Mouse (Mus musculus) layer of hippocampus, adult 18-20 months (tissue): ENCODE results near the gene Mnat1. TPM values are rescaled to one million over a fixed set of nuclear protein-coding genes. Genes with fewer than 3 reads are reported as not detected.
"Not testable (repeated sequence)": the region's sequence is repeated elsewhere in the genome, so short reads cannot be mapped to it uniquely, and the experiment has no call there.

Experiments used
- DNase-seq, 2 experiments: peaks; one replicate each; pipeline ENCODE4 v3.0.0; 2022; ENCODE audit warnings: low spot score in 2 of 2
- long read RNA-seq: library from polyadenylated mRNA; stranded (forward); transcript quantifications from one replicate; pipeline ENCODE4 v2.0.0, GENCODE M21; 2021
- total RNA-seq, 2 experiments: library from RNA; stranded (reverse); gene quantifications; 2 replicates each; pipeline ENCODE4 v1.2.3; 2021

Gene Mnat1
- total RNA-seq, result 10 to 100 TPM; 27.8 to 28.3 TPM
- long read RNA-seq, partial matches to known transcripts, result 2 of 9 reads
- long read RNA-seq, other reads (novel, unspliced or antisense), result 5 of 9 reads

DNA sequence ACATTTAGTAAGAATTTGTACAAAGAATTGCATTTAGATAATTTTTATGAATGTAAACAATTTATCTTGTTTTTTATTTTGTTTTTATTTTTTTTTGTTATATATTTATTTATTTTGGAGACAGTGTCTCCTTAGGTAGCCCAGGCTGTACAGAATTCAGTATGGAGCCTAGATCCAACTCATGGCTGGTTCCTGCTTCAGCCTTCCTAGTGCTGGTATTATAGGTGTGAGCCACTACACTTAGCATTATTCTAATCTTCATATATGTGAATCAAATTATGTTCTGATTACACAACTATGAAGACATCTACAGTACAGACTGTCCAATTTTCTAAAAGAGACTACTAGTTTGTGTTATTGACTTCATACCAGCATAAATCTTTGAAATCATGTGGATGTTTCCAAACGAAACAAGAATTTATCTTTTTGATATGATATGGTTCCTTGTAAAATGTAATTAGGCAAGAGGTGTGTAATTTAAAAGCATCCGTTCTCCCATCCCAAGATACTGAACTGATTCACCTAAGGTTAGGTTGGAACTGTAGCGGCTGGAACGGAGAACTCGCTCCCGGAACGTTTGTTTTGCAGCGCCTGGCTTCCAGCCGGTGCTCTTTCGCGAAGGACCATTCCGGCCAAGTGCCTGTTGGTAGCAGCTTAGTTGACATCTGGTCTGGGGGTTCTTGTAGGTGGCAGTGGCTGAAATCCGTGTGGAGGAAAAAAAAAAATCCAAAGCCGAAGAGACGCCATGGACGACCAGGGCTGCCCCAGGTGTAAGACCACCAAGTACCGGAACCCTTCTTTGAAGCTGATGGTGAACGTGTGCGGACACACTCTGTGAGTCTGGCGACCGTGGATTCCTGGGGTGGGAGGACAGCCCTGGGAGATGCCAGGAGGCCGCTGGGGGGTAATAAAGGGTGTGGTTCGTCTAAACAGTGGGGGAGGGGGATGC, at the start of gene Mnat1:
Gene Mnat1, plus strand, starts transcription at position 625 of the 949 bp plus-strand sequence.
- peak; percentile 70 to 85 for DNase-seq

DNA sequence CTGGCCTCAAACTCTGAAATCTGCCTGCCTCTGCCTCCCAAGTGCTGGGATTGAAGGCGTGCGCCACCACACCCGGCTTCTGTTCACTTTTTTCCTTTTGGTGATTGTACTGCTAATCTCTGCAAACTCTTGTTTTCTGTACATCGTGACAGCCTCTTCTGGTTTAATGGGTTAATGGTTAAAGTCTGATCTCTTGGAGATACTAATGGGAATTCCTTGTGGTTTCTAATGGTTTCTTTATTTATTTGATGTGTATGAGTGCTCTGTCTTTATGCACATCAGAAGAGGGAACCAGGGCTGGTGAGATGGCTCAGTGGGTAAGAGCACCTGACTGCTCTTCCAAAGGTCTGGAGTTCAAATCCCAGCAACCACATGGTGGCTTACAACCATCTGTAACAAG, 41.7 kb upstream of the Mnat1 start:
- DNase-seq, result not testable (repeated sequence)

DNA sequence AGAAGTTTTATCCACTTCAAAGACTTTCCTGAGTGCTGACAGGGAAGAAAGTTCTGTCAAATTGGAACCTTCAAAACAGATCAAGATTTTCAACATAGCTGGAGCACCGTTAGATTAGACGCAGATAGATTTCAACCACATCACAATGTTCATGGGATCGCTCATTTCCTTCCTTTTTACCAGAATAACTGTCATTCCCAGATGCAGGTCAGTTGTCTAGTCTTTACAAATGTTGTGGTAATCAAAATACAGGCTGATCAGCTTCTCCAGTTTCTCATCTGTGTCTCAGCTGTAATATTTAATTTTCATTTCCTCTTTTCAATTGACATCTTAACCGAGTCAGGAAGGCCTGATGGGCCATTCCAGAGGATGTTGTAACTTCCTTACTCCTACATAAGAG, 39.7 kb upstream of the Mnat1 start:
- no peak for DNase-seq

DNA sequence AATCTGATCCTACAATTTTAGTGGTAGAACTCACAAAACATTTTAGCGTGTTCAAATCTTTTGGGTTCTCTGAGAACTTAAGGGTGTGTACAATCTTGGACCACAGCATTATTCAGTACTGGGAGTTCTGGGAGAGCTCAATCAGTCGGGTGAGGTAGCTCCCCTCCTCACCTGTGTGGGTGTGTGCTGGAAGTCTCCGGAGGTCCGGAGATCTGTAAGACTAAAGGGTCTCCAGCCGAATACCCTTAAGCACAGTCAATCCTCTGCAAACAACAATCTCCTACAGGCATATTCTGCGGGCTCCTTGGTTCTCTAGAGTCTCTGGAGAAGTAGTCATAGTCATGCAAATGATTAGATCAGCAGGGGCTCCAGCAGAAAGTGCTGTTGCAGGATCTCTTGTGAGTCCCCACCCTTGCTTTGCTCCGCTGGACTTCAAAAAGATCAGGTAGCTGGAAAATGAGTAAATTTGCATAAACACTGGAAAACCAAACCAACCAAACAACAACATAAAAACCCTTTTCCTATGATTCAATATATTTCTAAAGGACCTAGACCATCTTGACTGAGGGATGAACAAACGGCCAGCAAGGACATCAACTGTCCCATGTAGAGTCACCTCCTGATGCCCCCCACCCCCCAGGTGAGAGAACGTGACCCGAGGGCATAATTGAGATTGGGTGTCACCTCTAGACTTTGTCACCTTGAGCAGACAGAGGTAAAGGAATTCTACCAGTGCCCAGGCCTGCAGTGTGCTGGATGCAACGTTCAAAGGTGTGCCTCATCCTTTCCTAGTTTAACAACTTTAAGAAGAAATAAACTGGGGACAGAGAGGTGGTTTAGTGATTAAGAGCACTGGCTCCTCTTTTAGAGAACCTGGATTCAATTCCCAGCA, 37.5 kb upstream of the Mnat1 start:
- no peak for DNase-seq

- no peak for DNase-seq
These were observed 36.4 kb upstream of the Mnat1 start for GRCm38 (mm10) chr12:73087086-73087485.

GRCm38 (mm10) chr12:73088500-73088899, 35.0 kb upstream of the Mnat1 start:
- no peak for DNase-seq

- no peak for DNase-seq
These were observed 34.6 kb upstream of the Mnat1 start for GRCm38 (mm10) chr12:73088911-73089310.

- DNase-seq, result no peak
These were observed 32.7 kb upstream of the Mnat1 start for GRCm38 (mm10) chr12:73090672-73091335.

DNA sequence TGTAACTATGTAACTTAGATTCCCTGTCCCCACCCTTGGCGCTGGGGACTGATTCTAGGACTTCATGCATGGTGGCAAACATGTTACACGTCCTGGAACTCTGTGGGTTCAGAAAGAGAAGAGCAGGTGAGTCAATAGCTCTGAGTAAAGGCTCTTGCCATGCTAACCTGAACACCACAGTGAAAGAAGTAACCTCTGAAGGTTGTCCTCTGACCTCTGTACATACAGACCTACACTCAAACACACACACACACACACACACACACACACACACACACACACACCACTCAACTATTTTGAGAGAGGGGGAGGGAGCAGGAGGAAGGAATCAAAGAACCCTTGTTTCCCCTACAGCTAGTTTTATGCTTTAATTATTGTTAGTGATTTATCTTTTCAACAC, 29.3 kb upstream of the Mnat1 start:
- DNase-seq, result no peak

DNA sequence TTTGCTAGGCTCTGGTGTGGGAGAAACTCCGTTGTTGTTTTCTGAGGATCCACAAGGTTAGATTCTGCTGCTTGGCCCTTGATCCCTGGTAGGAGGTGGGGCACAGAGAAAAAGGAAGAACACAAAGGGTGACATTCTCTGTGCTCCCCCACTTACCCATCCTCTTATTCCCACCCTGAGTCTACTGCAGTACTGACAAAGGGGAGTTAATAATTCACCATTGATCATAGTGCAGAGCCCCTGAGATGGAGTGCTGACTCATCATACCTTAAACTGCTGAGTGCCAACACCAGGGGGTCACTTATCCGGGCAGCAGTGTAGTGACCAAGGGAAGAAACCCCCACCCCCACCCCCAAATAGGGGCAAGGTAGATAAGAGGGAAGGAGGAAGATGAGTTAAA, 28.9 kb upstream of the Mnat1 start:
- no peak for DNase-seq

DNA sequence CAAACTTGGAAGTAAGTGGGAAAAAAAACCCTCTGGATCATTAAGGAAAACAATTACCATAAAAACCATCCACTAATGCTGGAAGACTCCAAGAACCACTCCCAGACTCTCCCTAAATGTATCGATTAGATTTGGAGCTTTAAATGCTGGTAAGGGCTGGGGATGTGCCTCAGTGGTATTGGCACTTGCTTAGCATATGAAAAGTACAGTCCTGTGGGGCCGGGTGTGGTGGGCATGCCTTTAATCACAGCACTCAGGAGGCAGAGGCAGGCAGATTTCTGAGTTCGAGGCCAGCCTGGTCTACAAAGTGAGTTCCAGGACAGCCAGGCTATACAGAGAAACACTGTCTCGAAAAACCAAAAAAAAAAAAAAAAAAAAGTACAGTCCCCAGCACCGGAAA, 27.3 kb upstream of the Mnat1 start:
- not testable (repeated sequence) for DNase-seq

DNA sequence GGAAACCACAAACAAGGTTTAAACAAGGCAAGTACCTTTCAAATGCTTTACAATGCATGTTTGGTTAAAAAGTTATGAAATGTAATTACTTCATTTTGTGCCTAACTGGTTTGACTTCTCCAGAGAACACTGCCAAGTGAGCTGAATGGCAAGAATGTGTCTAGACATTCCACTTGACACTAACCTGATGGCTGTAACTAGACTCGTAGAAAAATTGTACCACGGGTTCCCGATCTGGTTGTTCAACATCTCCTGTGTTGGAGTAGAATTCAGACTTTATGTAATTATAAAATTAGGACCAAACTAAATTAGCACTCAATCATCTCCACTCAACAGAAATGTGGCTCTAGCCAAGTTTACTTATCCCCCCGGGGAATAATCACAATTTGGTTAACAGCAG, 24.9 kb upstream of the Mnat1 start:
- DNase-seq, result no peak

DNA sequence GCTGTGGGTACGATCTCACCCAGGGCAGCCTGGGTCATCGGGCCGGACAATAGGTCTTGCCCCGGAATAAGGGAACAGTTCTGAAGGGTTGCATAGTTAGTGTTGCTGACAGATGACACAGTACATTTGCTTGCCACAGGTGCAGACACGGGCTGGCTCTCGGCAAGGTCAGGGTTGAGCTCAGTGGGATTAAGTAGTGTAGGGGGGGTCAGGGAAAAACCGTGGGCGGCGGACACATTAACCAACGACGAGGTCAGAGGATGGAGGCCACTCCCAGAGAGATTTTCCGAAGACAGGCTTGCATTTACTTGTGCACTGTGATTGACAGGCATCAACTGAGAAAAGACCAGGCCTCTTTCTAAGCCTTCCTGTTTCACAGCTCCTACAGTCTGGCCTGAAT, 19.8 kb upstream of the Mnat1 start:
- no peak for DNase-seq

- DNase-seq, result no peak
These were observed 15.7 kb upstream of the Mnat1 start for GRCm38 (mm10) chr12:73107821-73108220.

- peak in 1 of 2 experiments; percentile 34 for DNase-seq
These were observed 12.9 kb upstream of the Mnat1 start for GRCm38 (mm10) chr12:73110431-73111111.

DNA sequence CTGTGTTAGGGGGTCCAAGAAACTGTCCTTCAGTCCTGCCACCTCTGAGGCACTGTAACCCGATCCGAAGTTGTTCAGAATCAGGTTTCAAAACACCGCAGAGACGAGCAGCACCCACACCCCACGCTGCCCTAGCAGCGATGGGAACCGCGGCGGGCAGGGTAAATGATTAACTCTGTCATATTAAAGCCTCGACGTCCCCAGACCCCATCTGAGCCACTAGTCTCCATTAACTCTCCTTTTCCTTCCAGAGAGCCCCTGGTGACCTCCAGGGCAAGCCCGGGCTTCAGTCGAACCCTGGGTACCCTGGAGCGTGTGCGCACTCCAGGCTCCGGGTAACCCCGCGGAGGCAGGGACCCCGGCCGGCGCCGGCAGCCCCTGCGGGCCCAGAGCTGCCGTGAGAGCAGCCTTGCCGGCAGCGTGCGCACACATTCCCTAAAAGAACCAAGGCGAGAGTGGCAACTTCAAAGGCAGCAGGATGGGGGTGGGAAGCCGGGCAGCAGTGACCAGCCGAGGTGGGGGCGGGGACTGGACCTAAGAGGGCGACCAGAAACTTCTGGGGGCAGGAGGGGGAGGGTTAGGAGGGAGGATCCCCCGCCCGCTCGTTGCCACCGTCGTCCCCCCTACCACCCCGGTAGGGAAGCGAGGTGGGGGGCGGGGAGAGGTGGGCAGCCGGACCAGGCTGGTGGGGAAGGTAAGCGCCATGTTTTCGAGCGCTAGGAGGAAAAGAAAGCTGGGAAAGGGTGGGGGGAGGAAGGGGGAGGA, 11.8 kb upstream of the Mnat1 start:
- peak in 1 of 2 experiments; percentile 11 for DNase-seq

- DNase-seq, result peak in 1 of 2 experiments; percentile 35
These were observed 11.0 kb upstream of the Mnat1 start for GRCm38 (mm10) chr12:73112326-73113087.

GRCm38 (mm10) chr12:73113196-73113595, 10.3 kb upstream of the Mnat1 start, which contains the start of gene Six4:
Gene Six4, minus strand, starts transcription at chr12:73113456.
- DNase-seq, result peak; percentile 40 to 46

- no peak for DNase-seq
These were observed 1.7 kb downstream of the Mnat1 start for GRCm38 (mm10) chr12:73125250-73125649.
